Mouse (Mus musculus) right cerebral cortex, postnatal 25 days (tissue): ENCODE measurements around the gene Nphp1.

Source experiments
- DNase-seq: peaks from one replicate; pipeline ENCODE4 v3.0.0; 2022

Gene Nphp1

GRCm38 (mm10) chr2:127788440-127789116, at the start of gene Nphp1:
Nphp1 (minus strand) TSS chr2:127788897.
- peak; percentile 88 for DNase-seq

- no peak for DNase-seq
These were observed 44.1 kb upstream of the Nphp1 start for GRCm38 (mm10) chr2:127832833-127833190.

DNA sequence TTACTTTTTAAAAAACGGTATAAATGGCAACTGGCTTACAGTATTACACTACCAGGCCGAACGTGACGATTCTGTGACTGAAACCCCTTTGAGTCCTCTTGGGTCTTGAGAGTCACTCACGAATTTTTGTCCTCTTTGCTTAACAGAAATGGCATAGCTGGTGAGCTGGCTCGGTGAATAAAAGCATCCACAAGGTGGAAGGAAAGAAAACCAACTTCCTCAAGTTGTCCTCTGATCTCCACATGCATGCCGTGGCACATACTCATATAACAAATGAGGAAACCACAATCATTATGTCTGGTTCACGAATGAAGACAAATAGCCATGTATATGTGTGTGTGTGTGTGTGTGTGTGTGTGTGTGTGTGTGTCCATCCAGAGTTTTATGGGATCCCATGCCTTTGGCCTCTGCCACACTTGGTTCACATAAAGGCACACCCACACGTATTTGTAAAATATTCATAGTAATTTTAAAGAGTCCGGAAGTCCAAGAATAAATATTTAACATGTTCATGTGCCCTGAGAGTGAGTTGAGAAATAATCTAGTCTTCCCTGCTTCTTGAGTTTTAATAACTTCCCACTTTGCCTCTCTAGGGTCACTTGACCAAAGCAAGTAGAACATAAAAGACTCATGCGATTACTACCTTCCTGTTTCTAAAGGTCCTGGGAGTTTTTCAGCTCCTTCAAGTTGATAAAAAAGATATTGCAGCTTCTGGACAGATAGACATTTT, 43.6 kb upstream of the Nphp1 start:
- DNase-seq, result no peak

DNA sequence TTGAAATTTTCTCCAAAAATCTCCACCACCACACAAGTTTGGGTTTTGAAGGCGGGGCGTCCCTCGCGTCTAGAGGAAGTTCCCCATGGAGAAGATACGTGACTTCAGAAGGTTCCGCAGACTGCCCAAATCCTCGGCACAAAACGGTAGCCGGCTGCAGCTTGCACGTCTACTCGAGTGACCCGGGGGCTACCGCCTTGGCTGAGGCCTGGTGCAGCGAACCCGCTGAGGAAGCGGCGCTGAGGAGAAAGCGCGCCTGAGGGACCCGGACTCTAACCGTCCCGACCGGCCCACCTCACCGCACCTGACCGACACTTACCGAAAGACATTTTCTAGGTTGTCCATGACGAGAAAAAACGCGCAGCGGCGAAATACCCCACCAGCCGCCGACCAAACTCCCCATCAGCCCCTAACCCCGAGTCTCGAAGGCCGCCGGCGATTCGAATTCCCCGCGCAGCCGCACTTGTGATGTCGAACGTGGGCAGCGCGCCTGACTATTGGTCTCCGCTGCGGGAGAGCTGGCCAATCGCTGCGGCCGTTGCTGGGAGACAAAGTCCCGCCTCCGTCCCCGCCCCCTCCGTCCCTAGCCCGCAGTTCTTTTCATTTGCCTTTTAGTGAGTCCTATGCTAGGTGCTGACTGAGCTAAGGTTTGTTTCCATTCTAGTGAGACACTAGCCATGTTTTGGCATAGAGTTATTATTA, 42.9 kb upstream of the Nphp1 start, which contains the start of gene Bub1:
Gene Bub1, minus strand, starts transcription at position 465 of the 702 bp plus-strand sequence.
- peak; percentile 90 for DNase-seq

DNA sequence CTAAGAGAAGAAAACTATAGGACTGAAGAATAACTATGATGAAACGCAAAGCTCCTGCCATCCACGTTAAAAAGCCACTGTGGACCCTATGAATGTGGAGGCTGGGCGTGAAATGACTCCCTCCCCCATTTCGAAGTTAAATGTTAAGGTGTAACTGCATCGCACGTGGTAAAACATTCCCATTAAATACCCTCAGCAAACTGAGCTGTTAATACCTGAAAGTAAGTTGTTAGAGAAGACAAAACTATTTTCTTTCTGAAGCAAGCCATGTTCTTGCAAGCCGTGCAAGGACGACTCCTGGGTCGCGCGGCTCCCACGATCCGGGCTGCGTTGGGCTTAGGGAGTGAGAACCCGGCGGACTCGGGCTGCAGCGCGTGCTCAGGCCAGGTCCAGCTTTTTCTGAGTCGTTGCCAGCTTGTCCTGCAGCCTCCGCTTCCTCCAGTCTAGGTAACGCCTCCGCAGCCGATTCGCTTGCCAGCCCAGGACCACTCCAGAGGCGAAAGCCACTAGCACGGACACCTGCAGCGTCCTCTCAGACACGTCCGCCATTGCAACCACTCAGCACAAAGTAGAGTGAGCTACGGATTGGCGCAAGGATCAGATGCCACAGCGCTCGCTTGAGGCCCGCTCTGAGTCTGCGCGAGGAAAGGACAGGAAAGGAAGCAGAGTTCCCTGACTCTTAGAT, 3.4 kb upstream of the Nphp1 start, which contains the start of gene Mtln:
Gene Mtln, minus strand, starts transcription at position 570 of the 685 bp plus-strand sequence.
- peak; percentile 90 for DNase-seq

DNA sequence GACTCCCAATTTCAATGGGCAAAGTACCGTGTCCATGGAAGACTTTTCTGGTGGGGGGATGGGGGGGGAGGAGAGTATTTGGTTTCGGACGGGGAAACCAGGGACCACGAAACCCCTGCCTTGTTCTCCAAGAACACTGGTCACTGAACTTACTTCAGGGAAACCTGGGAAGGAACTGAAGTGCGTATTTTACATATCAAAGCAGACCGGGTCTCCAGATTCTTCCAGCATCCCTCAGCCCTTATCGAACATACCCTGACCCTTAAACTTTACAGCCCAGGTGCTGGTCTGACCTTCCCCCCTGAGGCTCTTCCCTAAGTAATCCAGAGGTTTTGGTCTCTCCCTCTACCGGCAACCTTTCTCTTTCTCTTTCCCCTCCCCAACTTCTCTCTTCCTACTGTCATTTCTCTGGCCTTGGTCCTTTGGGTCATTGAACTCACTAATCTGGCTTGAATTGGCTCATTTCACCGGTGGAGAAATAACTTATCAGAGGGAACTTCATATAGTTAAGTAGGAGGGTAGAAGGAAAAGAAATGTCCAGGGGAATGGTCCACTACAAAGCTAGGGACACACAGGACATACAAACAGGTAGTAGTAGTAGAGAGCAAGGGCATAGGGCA, 1.1 kb upstream of the Nphp1 start:
- DNase-seq, result no peak

- no peak for DNase-seq
These were observed 441 bp upstream of the Nphp1 start for GRCm38 (mm10) chr2:127789138-127789537.

GRCm38 (mm10) chr2:127787226-127787625, 1.5 kb downstream of the Nphp1 start:
- no peak for DNase-seq

- no peak for DNase-seq
These were observed 10.2 kb downstream of the Nphp1 start for GRCm38 (mm10) chr2:127778451-127778850.

DNA sequence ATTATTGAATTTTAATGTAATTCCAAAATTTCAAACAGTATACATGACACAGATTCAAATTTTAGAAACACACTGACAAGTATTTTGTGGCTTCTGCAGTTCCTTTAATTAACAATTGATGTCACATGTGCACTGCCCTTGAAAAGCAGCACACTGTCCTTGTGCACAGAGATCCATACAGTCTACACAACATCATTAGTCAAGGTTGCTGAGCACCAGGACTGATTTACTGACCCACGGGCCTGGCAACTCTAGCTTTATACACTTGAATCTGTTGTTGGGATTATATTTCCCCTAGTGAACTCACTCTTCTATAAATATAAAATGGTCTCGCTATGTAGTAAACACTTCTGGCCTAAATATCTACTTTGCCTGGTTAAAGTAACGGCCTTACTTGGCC, 13.7 kb downstream of the Nphp1 start:
- no peak for DNase-seq

GRCm38 (mm10) chr2:127774578-127774941, 14.1 kb downstream of the Nphp1 start:
- no peak for DNase-seq

GRCm38 (mm10) chr2:127773938-127774577, 14.6 kb downstream of the Nphp1 start:
- DNase-seq, result no peak

DNA sequence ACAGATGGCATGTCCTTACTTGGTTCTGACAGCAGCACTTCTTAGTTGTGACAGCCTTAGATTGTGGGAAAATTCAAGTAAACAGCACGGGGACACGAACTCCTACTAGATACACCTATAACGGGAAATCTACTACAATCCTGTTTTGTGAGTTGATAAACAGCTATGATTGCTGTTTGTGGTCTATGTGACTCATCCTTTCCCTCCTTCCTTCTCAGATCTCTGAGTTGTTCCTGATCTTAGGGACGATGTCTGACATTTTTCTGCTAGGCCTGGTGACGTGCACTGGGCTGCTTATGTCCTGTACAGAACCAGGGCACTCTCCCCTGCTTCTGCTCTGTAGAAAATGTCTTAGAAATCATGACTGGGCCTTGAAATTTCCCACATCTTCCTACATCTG, 27.1 kb downstream of the Nphp1 start:
- DNase-seq, result no peak

DNA sequence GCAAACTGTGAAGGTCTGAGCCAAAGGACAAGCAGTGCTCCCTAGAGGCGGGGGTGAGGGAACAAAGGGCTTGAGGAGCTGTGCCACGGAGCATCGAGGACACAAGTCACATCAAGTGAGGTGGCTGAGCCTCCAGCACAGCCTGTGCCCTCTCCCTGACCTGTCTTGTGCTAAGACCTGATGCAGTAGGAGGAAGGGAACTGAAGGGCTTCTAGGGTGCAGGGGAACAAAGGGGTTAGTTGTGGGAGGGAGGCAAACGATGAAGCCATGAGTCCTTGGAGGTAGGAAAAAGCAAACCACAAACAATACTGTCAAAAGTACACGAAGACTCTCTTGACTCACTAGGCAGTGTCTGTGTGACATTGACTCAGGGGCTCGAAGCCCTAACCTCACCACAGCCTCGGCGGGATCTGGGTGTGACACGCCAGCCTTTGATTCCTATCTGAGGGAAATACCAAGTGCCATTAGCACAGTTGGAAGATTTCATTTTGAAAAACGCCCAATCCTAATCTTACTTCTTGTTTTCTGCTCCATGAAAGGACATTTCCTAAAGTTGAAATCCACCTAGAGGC, 28.2 kb downstream of the Nphp1 start:
- DNase-seq, result no peak

- no peak for DNase-seq
These were observed 28.7 kb downstream of the Nphp1 start for GRCm38 (mm10) chr2:127760014-127760413.

GRCm38 (mm10) chr2:127759157-127759880, 29.4 kb downstream of the Nphp1 start:
- DNase-seq, result no peak

DNA sequence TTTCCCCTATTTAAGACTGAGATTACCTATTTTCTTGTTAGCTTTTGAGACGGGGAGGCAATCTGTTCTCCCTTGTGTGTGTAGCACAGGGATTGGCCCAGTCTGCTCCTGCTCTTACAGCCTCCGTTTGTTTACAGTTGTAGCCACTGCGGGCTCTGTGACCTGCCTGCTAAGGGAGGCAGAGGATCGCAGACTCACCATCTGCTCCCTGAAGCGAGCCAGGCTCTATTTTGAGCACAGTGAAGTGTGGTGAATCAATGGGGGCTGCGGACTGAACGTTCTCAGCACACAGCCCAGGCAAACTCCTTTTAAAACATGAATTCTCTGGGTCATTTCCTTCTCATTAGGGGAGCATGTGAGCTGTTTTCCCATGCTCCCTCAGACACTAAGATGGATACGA, 31.5 kb downstream of the Nphp1 start:
- peak; percentile 28 for DNase-seq

- DNase-seq, result no peak
These were observed 34.6 kb downstream of the Nphp1 start for GRCm38 (mm10) chr2:127754113-127754512.

- no peak for DNase-seq
These were observed 36.7 kb downstream of the Nphp1 start for GRCm38 (mm10) chr2:127751849-127752610.

GRCm38 (mm10) chr2:127749376-127749775, 39.3 kb downstream of the Nphp1 start:
- no peak for DNase-seq
